Mouse (Mus musculus) heart, embryonic 13.5 days (tissue): Measurements from ENCODE around the gene Prpsap1. TPM values are rescaled to one million over a fixed set of nuclear protein-coding genes. Genes with fewer than 3 reads are reported as not detected.
A peak's percentile ranks its signal among the peaks of the same experiment; 100 is the strongest.

ENCODE experiments used
- ATAC-seq: fragments of 200-750 bp; cut with Nextera tagmentation; 2 replicates; pipeline ENCODE4 v1.8.0; 2017; ENCODE audit warnings: moderate TSS enrichment; ENCODE audit not compliant: insufficient number of reproducible peaks, low FRiP score, low TSS enrichment; ENCODE audit errors: extremely low read depth
- H3K27ac ChIP-seq: fragments of 300-500 bp; sonication (generic); replicated peaks from 2 replicates; pipeline ENCODE4 v1.5.1; 2015; ENCODE audit warnings: moderate library complexity, mild to moderate bottlenecking, inconsistent platforms
- H3K27me3 ChIP-seq: fragments of 300-500 bp; sonication (generic); replicated peaks from 2 replicates; pipeline ENCODE4 v1.6.1; 2015; ENCODE audit warnings: mild to moderate bottlenecking, inconsistent platforms
- H3K36me3 ChIP-seq: fragments of 300-500 bp; sonication (generic); 2 replicates; pipeline ENCODE4 v1.6.1; 2015; ENCODE audit warnings: mild to moderate bottlenecking, inconsistent platforms
- H3K4me1 ChIP-seq: fragments of 300-500 bp; sonication (generic); 2 replicates; pipeline ENCODE4 v1.6.1; 2015; ENCODE audit warnings: inconsistent platforms
- H3K4me2 ChIP-seq: fragments of 300-500 bp; sonication (generic); 2 replicates; pipeline ENCODE4 v1.6.1; 2015; ENCODE audit warnings: inconsistent platforms, mild to moderate bottlenecking, moderate library complexity
- H3K4me3 ChIP-seq: fragments of 300-500 bp; sonication (generic); 2 replicates; pipeline ENCODE4 v1.5.1; 2015; ENCODE audit warnings: moderate library complexity, mild to moderate bottlenecking, inconsistent platforms
- H3K9ac ChIP-seq: fragments of 300-500 bp; sonication (generic); 2 replicates; pipeline ENCODE4 v1.6.1; 2015; ENCODE audit warnings: inconsistent platforms, mild to moderate bottlenecking, moderate library complexity
- H3K9me3 ChIP-seq: fragments of 300-500 bp; sonication (generic); 2 replicates; pipeline ENCODE4 v1.6.1; 2016; ENCODE audit warnings: inconsistent platforms
- WGBS: fragments of 180-500 bp; shearing (Covaris S2); methylation state at CpG from one replicate; pipeline ENCODE4 v1.1.7; 2015; ENCODE audit warnings: mixed read lengths; 5-methylcytosine and 5-hydroxymethylcytosine counted together
- polyA plus RNA-seq: library from polyadenylated mRNA; unstranded; fragments of >200 nt; fragmentation: Nextera tagmentation; extraction: Ambion mirVana; gene quantifications from 2 replicates; pipeline ENCODE4 v1.2.1, GENCODE M21; 2015

Gene Prpsap1
- polyA plus RNA-seq, 1 experiment from 2014 or later, result 90.2 TPM

GRCm38 (mm10) chr11:116442867-116443177 is 51.2 kb downstream of the Prpsap1 start:
- Histone ChIP-seq H3K4me2 (no peak overlapping the region), H3K4me3 (no peak overlapping the region), H3K4me1 (peaks cover 22% of the 10 kb centered on the region), H3K9ac (peak overlapping the region; percentile 40; the same call in 1 of the 2 replicates), H3K27ac (no peak overlapping the region), H3K9me3 (no peaks in the 10 kb centered on the region), H3K36me3 (peaks cover 13% of the 10 kb centered on the region), H3K27me3 (peaks cover 18% of the 10 kb centered on the region)
- no peak for ATAC-seq
- 56% methylated on average over 6 of the region's 6 CpGs for WGBS

GRCm38 (mm10) chr11:116442129-116442866 is 51.7 kb downstream of the Prpsap1 start:
- ATAC-seq, result no peak
- Histone ChIP-seq H3K4me2 (no peak overlapping the region), H3K4me3 (no peak overlapping the region), H3K4me1 (peaks cover 27% of the 10 kb centered on the region), H3K36me3 (peaks cover 18% of the 10 kb centered on the region), H3K9ac (peak overlapping the region; percentile 40; the same call in 1 of the 2 replicates), H3K27ac (no peak overlapping the region), H3K9me3 (no peaks in the 10 kb centered on the region), H3K27me3 (peaks cover 12% of the 10 kb centered on the region)
- WGBS, result 71% methylated on average over 15 of the region's 15 CpGs

GRCm38 (mm10) chr11:116440408-116441068 is 53.5 kb downstream of the Prpsap1 start:
- H3K4me2 ChIP-seq, result no peak overlapping the region
- WGBS, result 49% methylated on average over 7 of the region's 7 CpGs
- peaks cover 34% of the 10 kb centered on the region for H3K36me3 ChIP-seq
- no peak overlapping the region for H3K4me3 ChIP-seq
- H3K9ac ChIP-seq, result 0 out of 2 replicates have a peak overlapping the region, but pooled peaks have one; percentile 24
- H3K4me1 ChIP-seq, result peaks cover 38% of the 10 kb centered on the region
- H3K27ac ChIP-seq, result peak overlapping the region; percentile 80
- H3K9me3 ChIP-seq, result no peaks in the 10 kb centered on the region
- no peak for ATAC-seq
- no peaks in the 10 kb centered on the region for H3K27me3 ChIP-seq

- H3K9ac ChIP-seq, result peak overlapping the region; percentile 24
- peaks cover 43% of the 10 kb centered on the region for H3K4me1 ChIP-seq
Observed at GRCm38 (mm10) chr11:116439269-116440240, 54.4 kb downstream of the Prpsap1 start.

GRCm38 (mm10) chr11:116437541-116437940 is 56.5 kb downstream of the Prpsap1 start:
- H3K9me3 ChIP-seq, result no peaks in the 10 kb centered on the region
- H3K36me3 ChIP-seq, result peaks cover 37% of the 10 kb centered on the region
- ATAC-seq, result no peak
- WGBS, result 72% methylated on average over 11 of the region's 11 CpGs
- H3K27me3 ChIP-seq, result no peaks in the 10 kb centered on the region
- peaks cover 48% of the 10 kb centered on the region for H3K4me1 ChIP-seq
- peak overlapping the region; percentile 88 for H3K4me2 ChIP-seq
- peak overlapping the region; percentile 94 for H3K27ac ChIP-seq
- H3K9ac ChIP-seq, result peak overlapping the region; percentile 96
- H3K4me3 ChIP-seq, result peak overlapping the region; percentile 91

More at GRCm38 (mm10) chr11:116439269-116440240, 54.4 kb downstream of the Prpsap1 start:
- 80% methylated on average over 19 of the region's 19 CpGs for WGBS
- Histone ChIP-seq H3K9me3 (no peaks in the 10 kb centered on the region), H3K36me3 (peaks cover 37% of the 10 kb centered on the region), H3K4me3 (no peak overlapping the region), H3K4me2 (no peak overlapping the region), H3K27me3 (no peaks in the 10 kb centered on the region), H3K27ac (peak overlapping the region; percentile 80)
- no peak for ATAC-seq

GRCm38 (mm10) chr11:116436725-116437331 is 57.2 kb downstream of the Prpsap1 start:
- H3K27me3 ChIP-seq, result no peaks in the 10 kb centered on the region
- H3K4me1 ChIP-seq, result peaks cover 48% of the 10 kb centered on the region
- ATAC-seq, result no peak
- H3K9ac ChIP-seq, result peak overlapping the region; percentile 96
- peak overlapping the region; percentile 91 for H3K4me3 ChIP-seq
- no peaks in the 10 kb centered on the region for H3K9me3 ChIP-seq
- 22% methylated on average over 4 of the region's 4 CpGs for WGBS
- peaks cover 37% of the 10 kb centered on the region for H3K36me3 ChIP-seq
- H3K27ac ChIP-seq, result peak overlapping the region; percentile 94
- H3K4me2 ChIP-seq, result peak overlapping the region; percentile 88

- 16% methylated on average over 5 of the region's 5 CpGs for WGBS
- peaks cover 37% of the 10 kb centered on the region for H3K36me3 ChIP-seq
- H3K4me1 ChIP-seq, result peaks cover 55% of the 10 kb centered on the region
Observed at GRCm38 (mm10) chr11:116435992-116436724, 57.8 kb downstream of the Prpsap1 start.

GRCm38 (mm10) chr11:116434967-116435752 is 58.8 kb downstream of the Prpsap1 start:
- Histone ChIP-seq H3K4me3 (peak overlapping the region; percentile 91), H3K27me3 (no peaks in the 10 kb centered on the region), H3K4me1 (peaks cover 56% of the 10 kb centered on the region), H3K9me3 (no peaks in the 10 kb centered on the region), H3K27ac (peak overlapping the region; percentile 94), H3K36me3 (peaks cover 37% of the 10 kb centered on the region), H3K9ac (peak overlapping the region; percentile 96), H3K4me2 (peak overlapping the region; percentile 88)
- ATAC-seq, result no peak
- 40% methylated on average over 12 of the region's 12 CpGs for WGBS

More at GRCm38 (mm10) chr11:116435992-116436724, 57.8 kb downstream of the Prpsap1 start:
- H3K27ac ChIP-seq, result peak overlapping the region; percentile 94
- no peaks in the 10 kb centered on the region for H3K9me3 ChIP-seq
- ATAC-seq, result no peak
- H3K9ac ChIP-seq, result peak overlapping the region; percentile 96
- peak overlapping the region; percentile 91 for H3K4me3 ChIP-seq
- H3K27me3 ChIP-seq, result no peaks in the 10 kb centered on the region
- H3K4me2 ChIP-seq, result peak overlapping the region; percentile 88

GRCm38 (mm10) chr11:116434287-116434966 is 59.6 kb downstream of the Prpsap1 start:
- peaks cover 32% of the 10 kb centered on the region for H3K36me3 ChIP-seq
- peak overlapping the region; percentile 96 for H3K9ac ChIP-seq
- no peaks in the 10 kb centered on the region for H3K9me3 ChIP-seq
- under 1% methylated on average over 40 of the region's 67 CpGs for WGBS
- H3K4me2 ChIP-seq, result peak overlapping the region; percentile 88
- no peaks in the 10 kb centered on the region for H3K27me3 ChIP-seq
- peaks cover 55% of the 10 kb centered on the region for H3K4me1 ChIP-seq
- no peak for ATAC-seq
- peak overlapping the region; percentile 91 for H3K4me3 ChIP-seq
- H3K27ac ChIP-seq, result peak overlapping the region; percentile 94
